Mouse (Mus musculus) heart, adult 2 months (tissue): ENCODE results near the gene Zcchc7. TPM values are rescaled to one million over a fixed set of nuclear protein-coding genes. Genes with fewer than 3 reads are reported as not detected.
"Not testable (repeated sequence)": the region's sequence is repeated elsewhere in the genome, so short reads cannot be mapped to it uniquely, and the experiment has no call there.

ENCODE experiments used
- DNase-seq, 2 experiments: peaks; one replicate each; pipeline ENCODE4 v3.0.0; 2021
- H3K27ac ChIP-seq: fragments of 200-600 bp; 2 replicates; pipeline ENCODE4 v1.8.1; 2022
- H3K27me3 ChIP-seq: fragments of 200-500 bp; 2 replicates; pipeline ENCODE4 v1.6.1; 2012; ENCODE audit warnings: mild to moderate bottlenecking, low read length, inconsistent platforms, mixed read lengths; ENCODE audit not compliant: control insufficient read depth, insufficient read depth
- H3K36me3 ChIP-seq: fragments of 200-500 bp; 2 replicates; pipeline ENCODE4 v1.6.1; 2012; ENCODE audit warnings: low read length, inconsistent platforms; ENCODE audit not compliant: control insufficient read depth, insufficient read depth
- H3K4me1 ChIP-seq: fragments of 200-500 bp; 2 replicates; pipeline ENCODE4 v1.6.1; 2011; ENCODE audit warnings: low read length; ENCODE audit not compliant: control insufficient read depth, insufficient read depth
- H3K4me3 ChIP-seq: fragments of 200-600 bp; 2 replicates; pipeline ENCODE4 v1.8.1; 2022
- H3K79me2 ChIP-seq: fragments of 200-500 bp; replicated peaks from 2 replicates; pipeline ENCODE4 v1.6.1; 2012; ENCODE audit warnings: mild to moderate bottlenecking, inconsistent platforms, low read length, moderate library complexity, mixed read lengths; ENCODE audit not compliant: control insufficient read depth, insufficient read depth
- H3K9ac ChIP-seq: fragments of 200-500 bp; 2 replicates; pipeline ENCODE4 v1.6.1; 2012; ENCODE audit warnings: low read depth, mild to moderate bottlenecking, control low read depth, inconsistent platforms, low read length, mixed read lengths
- CTCF ChIP-seq: fragments of 200-600 bp; IDR thresholded peaks from 2 replicates; pipeline ENCODE4 v1.8.1; 2022; ENCODE audit warnings: antibody characterized with exemption, mild to moderate bottlenecking, moderate library complexity
- EP300 ChIP-seq: fragments of 200-500 bp; IDR thresholded peaks from 2 replicates; pipeline ENCODE4 v1.6.1; 2011; ENCODE audit warnings: low read depth, low read length, control low read depth; ENCODE audit not compliant: insufficient read depth
- POLR2A ChIP-seq: fragments of 200-500 bp; IDR thresholded peaks from 2 replicates; pipeline ENCODE4 v1.6.1; 2011; ENCODE audit warnings: mild to moderate bottlenecking, low read depth, low read length, control low read depth; ENCODE audit not compliant: insufficient read depth
- WGBS: fragments of 180-500 bp; shearing (Covaris S2); methylation state at CpG from one replicate; pipeline ENCODE4 v1.1.7; 2018; 5-methylcytosine and 5-hydroxymethylcytosine counted together
- intact Hi-C: fragments of 180-260 bp; cut with DNase I; formaldehyde crosslinking; loops from one replicate; pipeline ENCODE4 v1.15.1; 2025
- polyA plus RNA-seq: library from polyadenylated mRNA; depleted of rRNA; stranded (reverse); fragments of >200 nt; gene quantifications from 2 replicates; pipeline ENCODE4 v1.2.3, GENCODE M21; 2012
- total RNA-seq, 2 experiments: library from RNA; stranded (reverse); gene quantifications; 2 replicates each; pipeline ENCODE4 v1.2.3; 2021

Gene Zcchc7
- total and polyA plus RNA-seq, 3 experiments: 6.7 to 12.9 (median 12.4) TPM

DNA sequence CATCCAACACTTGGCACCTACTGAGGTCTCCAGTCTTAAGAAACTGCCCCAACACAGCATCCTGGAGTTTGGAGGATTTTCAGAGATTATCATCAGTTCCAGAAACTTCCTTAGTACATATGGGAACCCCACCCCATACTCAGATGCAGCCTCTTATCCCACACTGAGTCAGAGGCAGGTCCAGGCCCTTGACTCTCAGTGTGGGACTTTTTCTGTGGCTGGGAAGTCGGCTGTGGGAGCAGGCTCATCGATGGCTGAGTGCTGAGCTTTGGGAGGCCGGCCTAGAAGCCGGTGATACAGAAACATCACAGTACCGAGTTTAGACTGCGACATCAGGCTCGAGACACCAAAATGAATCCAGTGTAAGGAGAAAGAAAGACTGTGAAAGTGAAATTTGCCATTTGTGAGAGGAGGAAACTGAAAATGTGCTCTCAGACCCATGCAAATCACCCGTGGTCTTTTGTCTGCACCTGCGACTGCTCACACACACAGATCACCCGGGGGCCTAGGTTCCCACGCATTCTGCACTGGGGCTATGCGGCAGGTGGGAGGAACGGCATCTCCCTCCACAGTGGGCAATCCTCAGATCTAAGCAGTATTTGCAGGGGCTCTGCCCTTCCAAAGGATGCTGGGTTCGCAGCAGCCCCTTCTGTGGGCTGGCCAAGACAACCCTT is 184.0 kb downstream of the Zcchc7 start:
- H3K79me2 ChIP-seq: no peaks in the 10 kb centered on the region
- 82% methylated on average over 14 of the region's 14 CpGs for WGBS
- no peak overlapping the region for H3K9ac ChIP-seq
- H3K4me1 ChIP-seq: no peaks in the 10 kb centered on the region
- no peaks in the 10 kb centered on the region for H3K36me3 ChIP-seq
- H3K4me3 ChIP-seq: no peak overlapping the region
- no peak for DNase-seq
- TF ChIP-seq POLR2A (no peak), EP300 (no peak), CTCF (no peak)
- no peak overlapping the region for H3K27ac ChIP-seq
- H3K27me3 ChIP-seq: no peaks in the 10 kb centered on the region
- intact Hi-C loops: no loop called here

DNA sequence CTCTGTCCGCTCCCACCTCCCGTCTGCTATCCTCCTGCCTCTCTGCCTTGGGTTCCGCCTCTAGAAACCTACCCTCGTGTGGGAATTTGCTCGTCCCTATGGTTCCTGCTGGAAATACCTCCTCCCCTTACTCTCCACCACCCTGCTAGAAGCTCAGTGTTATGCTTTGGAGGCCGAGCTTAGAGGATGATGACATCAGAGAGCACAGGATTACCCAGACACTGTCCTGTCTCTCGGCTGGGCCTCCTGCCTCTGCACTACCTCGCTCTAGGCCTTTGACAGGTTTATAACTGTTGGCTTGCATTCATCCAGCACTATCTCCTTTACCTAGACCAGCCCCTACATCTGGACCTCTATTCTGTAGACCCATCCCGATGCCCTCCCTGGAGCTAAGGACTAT is 184.6 kb downstream of the Zcchc7 start:
- Histone ChIP-seq H3K4me3 (no peak overlapping the region), H3K36me3 (no peaks in the 10 kb centered on the region), H3K4me1 (no peaks in the 10 kb centered on the region), H3K79me2 (no peaks in the 10 kb centered on the region), H3K27me3 (no peaks in the 10 kb centered on the region), H3K9ac (no peak overlapping the region), H3K27ac (no peak overlapping the region)
- DNase-seq: no peak
- TF ChIP-seq POLR2A (no peak), CTCF (no peak), EP300 (no peak)
- WGBS: 77% methylated on average over 9 of the region's 9 CpGs
- intact Hi-C loops: no loop called here

DNA sequence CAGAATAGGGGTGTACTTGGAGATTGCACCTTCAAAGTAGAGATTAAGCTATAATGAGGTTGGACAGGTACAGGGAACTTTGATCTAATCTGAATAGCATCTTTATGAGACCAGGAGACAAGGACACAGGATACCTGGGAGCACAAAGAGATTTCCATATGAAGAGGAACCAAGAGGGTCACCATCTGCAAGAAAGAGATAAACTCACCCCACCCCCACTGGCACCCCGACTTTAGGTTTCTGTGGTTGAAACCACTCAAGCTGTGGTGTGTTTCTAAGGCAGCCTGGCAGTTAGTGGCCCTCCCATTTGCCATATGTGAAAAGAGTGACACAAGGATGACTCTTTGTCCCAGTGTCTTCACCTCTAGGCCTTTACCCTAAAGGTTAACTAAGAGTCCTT is 186.6 kb downstream of the Zcchc7 start:
- intact Hi-C loops: no loop called here
- 84% methylated on average over 1 of the region's 1 CpGs for WGBS
- no peak overlapping the region for H3K9ac ChIP-seq

DNA sequence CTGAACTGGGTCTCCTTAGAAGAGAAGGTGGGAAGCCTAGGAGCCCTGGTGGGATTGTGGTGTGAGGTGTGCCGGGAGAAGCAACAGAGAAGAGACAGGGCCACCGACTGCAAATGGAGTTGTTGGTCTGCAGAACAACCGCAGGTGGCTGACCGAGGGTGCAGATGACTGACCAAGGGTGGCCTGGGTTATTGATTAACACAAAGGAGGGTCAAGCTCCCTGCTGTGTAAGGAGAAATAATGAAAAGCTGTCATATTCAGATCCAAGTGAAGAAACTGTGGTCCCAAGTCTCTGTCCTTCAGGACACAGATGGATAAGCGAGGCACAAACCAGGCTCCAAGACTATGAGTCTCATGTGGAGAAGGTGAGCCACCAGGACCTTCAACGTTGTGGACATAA is 187.8 kb downstream of the Zcchc7 start:
- H3K9ac ChIP-seq: no peak overlapping the region

More for the DNA sequence above, 186.6 kb downstream of the Zcchc7 start:
- no peaks in the 10 kb centered on the region for H3K4me1 ChIP-seq
- H3K4me3 ChIP-seq: no peak overlapping the region
- no peak for DNase-seq
- no peak overlapping the region for H3K27ac ChIP-seq
- H3K27me3 ChIP-seq: no peaks in the 10 kb centered on the region
- no peaks in the 10 kb centered on the region for H3K79me2 ChIP-seq
- TF ChIP-seq CTCF: no peak
- TF ChIP-seq EP300: no peak
- no peak for TF ChIP-seq POLR2A
- H3K36me3 ChIP-seq: no peaks in the 10 kb centered on the region

DNA sequence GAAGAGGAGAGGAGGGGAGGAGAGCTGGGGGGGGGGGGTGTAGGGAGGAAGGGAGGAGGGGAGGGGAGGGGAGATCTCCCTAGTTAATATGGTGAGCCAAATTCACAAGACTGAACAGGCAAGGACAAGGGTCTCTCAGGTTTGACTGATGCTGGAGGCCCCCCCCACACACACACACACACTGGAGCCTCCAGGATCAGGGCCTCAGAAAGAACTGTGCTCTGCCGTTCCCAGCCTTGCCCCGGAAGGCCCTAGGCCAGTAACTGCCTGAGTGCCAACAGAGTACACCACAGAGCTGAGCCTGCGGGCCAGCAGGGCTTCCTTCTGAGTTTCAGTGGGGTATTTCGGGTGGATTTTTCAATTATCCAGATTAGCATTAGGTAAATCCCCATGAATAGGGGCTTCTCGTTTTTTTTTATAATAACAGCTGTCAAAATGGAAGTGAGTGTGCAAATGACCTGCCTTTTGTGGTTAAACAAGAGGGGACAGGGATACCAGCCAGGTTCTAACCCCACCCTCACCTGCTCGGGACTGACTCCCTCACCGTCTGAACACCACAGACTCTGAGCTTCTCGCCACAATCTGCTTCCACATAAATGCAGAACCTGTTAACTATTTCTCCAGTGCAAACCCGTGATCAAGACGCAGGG is 188.9 kb downstream of the Zcchc7 start:
- DNase-seq: no peak
- H3K36me3 ChIP-seq: no peaks in the 10 kb centered on the region
- TF ChIP-seq CTCF (no peak), POLR2A (no peak), EP300 (no peak)
- no peaks in the 10 kb centered on the region for H3K27me3 ChIP-seq
- WGBS: 79% methylated on average over 10 of the region's 10 CpGs
- H3K79me2 ChIP-seq: no peaks in the 10 kb centered on the region
- no peaks in the 10 kb centered on the region for H3K4me1 ChIP-seq
- H3K9ac ChIP-seq: no peak overlapping the region
- no peak overlapping the region for H3K4me3 ChIP-seq
- intact Hi-C loops: no loop called here
- no peak overlapping the region for H3K27ac ChIP-seq

More for the DNA sequence above, 187.8 kb downstream of the Zcchc7 start:
- 83% methylated on average over 6 of the region's 6 CpGs for WGBS
- Histone ChIP-seq H3K4me3 (no peak overlapping the region), H3K79me2 (no peaks in the 10 kb centered on the region), H3K36me3 (no peaks in the 10 kb centered on the region), H3K4me1 (no peaks in the 10 kb centered on the region), H3K27me3 (no peaks in the 10 kb centered on the region), H3K27ac (no peak overlapping the region)
- intact Hi-C loops: no loop called here
- no peak for TF ChIP-seq EP300
- no peak for TF ChIP-seq POLR2A
- TF ChIP-seq CTCF: no peak
- DNase-seq: no peak

DNA sequence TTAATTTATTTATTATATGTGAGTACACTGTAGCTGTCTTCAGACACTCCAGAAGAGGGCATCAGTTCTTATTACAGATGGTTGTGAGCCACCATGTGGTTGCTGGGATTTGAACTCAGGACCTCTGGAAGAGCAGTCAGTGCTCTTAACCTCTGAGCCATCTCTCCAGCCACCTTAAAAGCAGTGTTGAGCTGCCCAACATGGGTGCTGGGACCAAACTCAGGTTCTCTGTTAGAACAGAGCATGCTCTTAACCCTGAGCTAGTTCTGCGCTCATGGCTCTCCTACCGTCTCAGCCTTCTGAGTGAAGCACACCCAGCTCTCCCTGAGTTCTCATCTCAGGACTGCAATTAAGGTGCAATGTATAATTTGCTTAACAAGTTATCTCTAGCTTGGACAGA is 190.4 kb downstream of the Zcchc7 start:
- DNase-seq, H3K27me3 ChIP-seq, H3K27ac ChIP-seq, H3K79me2 ChIP-seq, H3K4me3 ChIP-seq, intact Hi-C loops, H3K36me3 ChIP-seq, H3K9ac ChIP-seq, H3K4me1 ChIP-seq: not testable (repeated sequence)
- WGBS: 98% methylated on average over 2 of the region's 2 CpGs
